In genomic region chr13:34038056-34038432, GRCm38 (mm10) we compare ENCODE assay signal across 8 mouse cellular contexts. TPM values are rescaled to one million over a fixed set of nuclear protein-coding genes. Genes with fewer than 3 reads are reported as not detected.
A peak's percentile ranks its signal among the peaks of the same experiment; 100 is the strongest.
DNase-seq lines count a peak whose midpoint lies in the region; ATAC-seq and TF ChIP-seq lines count a peak whose summit lies in the region.

No protein-coding gene starts in this region.

- H3K27ac ChIP-seq in heart, embryonic 15.5 days: peak overlapping the region; percentile 88
- H3K27ac ChIP-seq in MEL (ENCODE audit: control insufficient read depth, low read depth, low read length): peak overlapping the region; percentile 5
- H3K27ac ChIP-seq in macrophage: peak overlapping the region; percentile 73

- TF ChIP-seq RAD21 in MEL (IDR thresholded peaks at IDR 0.05; ENCODE audit: low read depth, low read length): no peak

- peak overlapping the region; percentile 78 for H3K4me2 ChIP-seq in heart, embryonic 15.5 days

- no peak for TF ChIP-seq EP300 in MEL (IDR thresholded peaks at IDR 0.05; ENCODE audit: low read depth in 1 of 2, low read length in 2 of 2)

- peaks cover 17% of the 10 kb centered on the region for H3K4me1 ChIP-seq in heart, embryonic 15.5 days (replicated peaks)
- H3K4me1 ChIP-seq in MEL (ENCODE audit: control insufficient read depth in 1 of 2, insufficient read depth in 2 of 2, low read length in 2 of 2): peaks cover 0 to 11% of the 10 kb centered on the region in 2 experiments; a peak in 1 of 4 replicates

- no peak for ATAC-seq in heart, embryonic 15.5 days (replicated peaks; ENCODE audit: insufficient number of reproducible peaks, insufficient read depth, low FRiP score, low read depth)
- 0 out of 2 replicates have a peak, but pooled peaks have one; percentile 5 for ATAC-seq in granulocyte monocyte progenitor cell, adult 5-6 weeks (replicated peaks; ENCODE audit: poor library complexity, severe bottlenecking)

- H3K9ac ChIP-seq in heart, embryonic 15.5 days: peak overlapping the region; percentile 93
- peak overlapping the region; percentile 87 for H3K9ac ChIP-seq in MEL (ENCODE audit: control insufficient read depth, low read depth, low read length, poor library complexity, severe bottlenecking)

- H3K27me3 ChIP-seq in heart, embryonic 15.5 days: no peaks in the 10 kb centered on the region
- H3K27me3 ChIP-seq in MEL (ENCODE audit: control insufficient read depth in 1 of 2, insufficient read depth in 2 of 2, low read length in 2 of 2): no peaks in the 10 kb centered on the region

- H3K9me3 ChIP-seq in heart, embryonic 15.5 days (replicated peaks): no peaks in the 10 kb centered on the region
- no peaks in the 10 kb centered on the region for H3K9me3 ChIP-seq in MEL (replicated peaks; ENCODE audit: insufficient read depth, low read length)

- H3K79me2 ChIP-seq in MEL (ENCODE audit: control insufficient read depth, insufficient read depth, low read length, poor library complexity) (peaks cover 5% of the 10 kb centered on the region), macrophage (ENCODE audit: inconsistent target) (peaks cover 15% of the 10 kb centered on the region; the same call in 1 of the 2 replicates)

- no peak for TF ChIP-seq CTCF in MEL (IDR thresholded peaks at IDR 0.05 in 2 of 3, conservative IDR thresholded peaks at IDR 0.05 in 1 of 3; ENCODE audit: control insufficient read depth in 1 of 3, insufficient read depth in 1 of 3, low read depth in 2 of 3, low read length in 3 of 3, poor library complexity in 1 of 3, severe bottlenecking in 1 of 3)

- no peak for TF ChIP-seq POLR2A in MEL (IDR thresholded peaks at IDR 0.05; ENCODE audit: control insufficient read depth in 1 of 2, insufficient read depth in 1 of 2, low read depth in 1 of 2, low read length in 2 of 2, poor library complexity in 1 of 2)

- 45% methylated on average over 5 of the region's 5 CpGs for WGBS in heart, embryonic 15.5 days
- WGBS in macrophage (ENCODE audit: missing documents): 53% methylated on average over 5 of the region's 5 CpGs

- H3K4me3 ChIP-seq in heart, embryonic 15.5 days: peak overlapping the region; percentile 93
- H3K4me3 ChIP-seq in MEL (ENCODE audit: control insufficient read depth in 1 of 2, insufficient read depth in 1 of 2, low read depth in 2 of 2, low read length in 2 of 2) (peak overlapping the region; percentile 77 to 86), macrophage (ENCODE audit: inconsistent target) (peak overlapping the region; percentile 71)

- no peaks in the 10 kb centered on the region; the same call in 1 of the 2 replicates for H3K36me3 ChIP-seq in heart, embryonic 15.5 days
- no peaks in the 10 kb centered on the region; a peak in 1 of 4 replicates for H3K36me3 ChIP-seq in MEL (ENCODE audit: control insufficient read depth in 1 of 2, insufficient read depth in 2 of 2, low read length in 2 of 2)
- H3K36me3 ChIP-seq in macrophage (ENCODE audit: inconsistent target): peaks cover 8% of the 10 kb centered on the region; the same call in 1 of the 2 replicates

- no peak for DNase-seq in heart, adult 8-10 months (ENCODE audit: low spot score)
- no peak for DNase-seq in MEL (ENCODE audit: low read depth, low spot score)
- DNase-seq in adrenal gland, postnatal 10 days: no peak
- DNase-seq in layer of hippocampus, postnatal 25 days (ENCODE audit: extremely low spot score in 1 of 2, low spot score in 1 of 2): no peak
- DNase-seq in embryo, embryonic 10.5 days (ENCODE audit: low spot score): no peak

TF ChIP-seq in MEL, 35 proteins besides CTCF, POLR2A, EP300 and RAD21:
- TF ChIP-seq CHD1 (IDR thresholded peaks at IDR 0.05; ENCODE audit: low read depth, low read length) (0 out of 2 replicates have a peak, but pooled peaks have one; percentile 59), POLR2AphosphoS5 (IDR thresholded peaks at IDR 0.05; ENCODE audit: borderline replicate concordance, low read depth, low read length) (no peak)

RNA-seq across cellular contexts. Expression of gene Bphl, which starts 0.6 kb away (rescaled TPM):
- 46.4 and 51.8 TPM in 2 replicates for polyA plus RNA-seq in heart, embryonic 15.5 days (2015; fragmentation: Nextera tagmentation; extraction: Ambion mirVana)
- 10 to 100 TPM; 39.1 to 47.7 (median 43.9) TPM for total RNA-seq in heart, adult 8-10 months (2022)
- total RNA-seq in MEL (2012; rRNA removed): 7.5 and 7.7 TPM in 2 replicates
- polyA plus RNA-seq in MEL (2012; ENCODE audit: insufficient read depth in 1 of 2, insufficient read length in 2 of 2, low read depth in 1 of 2, low replicate concordance in 2 of 2, missing spikeins in 1 of 2) (1 to 10 TPM in 1 of 2 experiments, not detected in 1; 6.5 TPM), macrophage (2018) (16.8 to 29.1 TPM (median 24.2 TPM) in 3 replicates)
- total RNA-seq in granulocyte monocyte progenitor cell, adult 5-6 weeks (2014; fragmentation: Nextera tagmentation): 88.3 and 115 TPM in 2 replicates
- 39.5 and 45.5 TPM in 2 replicates for total RNA-seq in granulocyte monocyte progenitor cell, adult 5-6 weeks (2017)
- total RNA-seq in macrophage (2018; cell fraction: chromatin; rRNA removed): 10 to 100 TPM in 14 of 26 experiments, 1 to 10 TPM in 12; 1.7 to 20.9 (median 12.3) TPM
- 10 to 100 TPM; 16.3 to 36.8 (median 24.4) TPM for total RNA-seq in macrophage (2018; cell fraction: cytosol; rRNA removed)
- total RNA-seq in macrophage (2018; cell fraction: nucleus; rRNA removed): 10 to 100 TPM in 16 of 26 experiments, 1 to 10 TPM in 10; 4.0 to 30.8 (median 11.6) TPM
- total RNA-seq in adrenal gland, postnatal 10 days (2021): 10 to 100 TPM; 78.6 to 78.9 TPM
- total RNA-seq in layer of hippocampus, postnatal 25 days (2021): 10 to 100 TPM; 41.5 to 46.1 TPM

RNA-seq across cellular contexts. Expression of gene Serpinb6a, which starts 35.5 kb away (rescaled TPM):
- 57.2 and 59.2 TPM in 2 replicates for polyA plus RNA-seq in heart, embryonic 15.5 days (2015; fragmentation: Nextera tagmentation; extraction: Ambion mirVana)
- 100 to 1,000 TPM; 121 to 132 (median 127) TPM for total RNA-seq in heart, adult 8-10 months (2022)
- total RNA-seq in MEL (2012; rRNA removed): 65.1 and 79.6 TPM in 2 replicates
- polyA plus RNA-seq in MEL (2012; ENCODE audit: insufficient read depth in 1 of 2, insufficient read length in 2 of 2, low read depth in 1 of 2, low replicate concordance in 2 of 2, missing spikeins in 1 of 2) (10 to 100 TPM in 1 of 2 experiments, not detected in 1; 61.6 TPM), macrophage (2018) (845 to 1,624 TPM (median 1,052 TPM) in 3 replicates)
- total RNA-seq in granulocyte monocyte progenitor cell, adult 5-6 weeks (2014; fragmentation: Nextera tagmentation): 6.7 and 24.5 TPM in 2 replicates
- total RNA-seq in granulocyte monocyte progenitor cell, adult 5-6 weeks (2017): 8.6 and 8.7 TPM in 2 replicates
- 100 to 1,000 TPM in 16 of 26 experiments, 10 to 100 TPM in 10; 61.3 to 344 (median 127) TPM for total RNA-seq in macrophage (2018; cell fraction: chromatin; rRNA removed)
- 1,000 to 10,000 TPM in 6 of 26 experiments, 100 to 1,000 TPM in 20; 289 to 1,112 (median 609) TPM for total RNA-seq in macrophage (2018; cell fraction: cytosol; rRNA removed)
- total RNA-seq in macrophage (2018; cell fraction: nucleus; rRNA removed): 100 to 1,000 TPM; 108 to 456 (median 182) TPM
- 100 to 1,000 TPM; 157 to 176 TPM for total RNA-seq in adrenal gland, postnatal 10 days (2021)
- total RNA-seq in layer of hippocampus, postnatal 25 days (2021): 10 to 100 TPM; 38.0 to 43.8 TPM

RNA-seq across cellular contexts. Expression of gene Ripk1, which starts 35.9 kb away (rescaled TPM):
- 8.3 and 11.0 TPM in 2 replicates for polyA plus RNA-seq in heart, embryonic 15.5 days (2015; fragmentation: Nextera tagmentation; extraction: Ambion mirVana)
- total RNA-seq in heart, adult 8-10 months (2022): 1 to 10 TPM; 5.5 to 7.9 (median 6.0) TPM
- 11.4 TPM in 2 replicates for total RNA-seq in MEL (2012; rRNA removed)
- polyA plus RNA-seq in MEL (2012; ENCODE audit: insufficient read depth in 1 of 2, insufficient read length in 2 of 2, low read depth in 1 of 2, low replicate concordance in 2 of 2, missing spikeins in 1 of 2) (10 to 100 TPM in 1 of 2 experiments, not detected in 1; 11.8 TPM), macrophage (2018) (61.5 to 114 TPM (median 61.6 TPM) in 3 replicates)
- 37.3 and 42.8 TPM in 2 replicates for total RNA-seq in granulocyte monocyte progenitor cell, adult 5-6 weeks (2014; fragmentation: Nextera tagmentation)
- total RNA-seq in granulocyte monocyte progenitor cell, adult 5-6 weeks (2017): 52.7 and 67.2 TPM in 2 replicates
- 100 to 1,000 TPM in 24 of 26 experiments, 10 to 100 TPM in 2; 97.1 to 196 (median 136) TPM for total RNA-seq in macrophage (2018; cell fraction: chromatin; rRNA removed)
- total RNA-seq in macrophage (2018; cell fraction: cytosol; rRNA removed): 10 to 100 TPM; 47.4 to 84.8 (median 67.0) TPM
- 100 to 1,000 TPM in 13 of 26 experiments, 10 to 100 TPM in 13; 75.8 to 197 (median 100) TPM for total RNA-seq in macrophage (2018; cell fraction: nucleus; rRNA removed)
- total RNA-seq in adrenal gland, postnatal 10 days (2021): 10 to 100 TPM; 27.4 to 27.7 TPM
- 1 to 10 TPM; 5.7 to 9.7 TPM for total RNA-seq in layer of hippocampus, postnatal 25 days (2021)

RNA-seq across cellular contexts. Expression of gene Tubb2a, which starts 39.8 kb away (rescaled TPM):
- polyA plus RNA-seq in heart, embryonic 15.5 days (2015; fragmentation: Nextera tagmentation; extraction: Ambion mirVana): 136 and 170 TPM in 2 replicates
- 10 to 100 TPM; 29.1 to 49.7 (median 41.1) TPM for total RNA-seq in heart, adult 8-10 months (2022)
- 38.8 and 68.8 TPM in 2 replicates for total RNA-seq in MEL (2012; rRNA removed)
- 10 to 100 TPM in 1 of 2 experiments, not detected in 1; 55.9 TPM for polyA plus RNA-seq in MEL (2012; ENCODE audit: insufficient read depth in 1 of 2, insufficient read length in 2 of 2, low read depth in 1 of 2, low replicate concordance in 2 of 2, missing spikeins in 1 of 2)
- total RNA-seq in granulocyte monocyte progenitor cell, adult 5-6 weeks (2014; fragmentation: Nextera tagmentation): 2.3 and 3.4 TPM in 2 replicates
- total RNA-seq in granulocyte monocyte progenitor cell, adult 5-6 weeks (2017): 7.0 and 8.5 TPM in 2 replicates
- total RNA-seq in macrophage (2018; cell fraction: chromatin; rRNA removed): 100 to 1,000 TPM in 13 of 26 experiments, 10 to 100 TPM in 13; 16.0 to 287 (median 102) TPM
- 100 to 1,000 TPM; 194 to 451 (median 311) TPM for total RNA-seq in macrophage (2018; cell fraction: cytosol; rRNA removed)
- 100 to 1,000 TPM in 22 of 26 experiments, 10 to 100 TPM in 4; 66.3 to 379 (median 177) TPM for total RNA-seq in macrophage (2018; cell fraction: nucleus; rRNA removed)
- polyA plus RNA-seq in macrophage (2018): 162 to 260 TPM (median 170 TPM) in 3 replicates
- total RNA-seq in adrenal gland, postnatal 10 days (2021): 10 to 100 TPM; 68.6 to 90.0 TPM
- total RNA-seq in layer of hippocampus, postnatal 25 days (2021): 1,000 to 10,000 TPM; 1,288 to 1,354 TPM

Comparison
In these comparisons a context has a peak if more than half of its experiments do, and no peak if none do; other contexts are left out.
1. H3K27ac ChIP-seq: peak in every context shown above with its lines; median percentile 88 in heart, embryonic 15.5 days; 73 in macrophage; 5 in MEL.